Mouse (Mus musculus): ENCODE results near the gene Urah.

The Urah gene

DNA sequence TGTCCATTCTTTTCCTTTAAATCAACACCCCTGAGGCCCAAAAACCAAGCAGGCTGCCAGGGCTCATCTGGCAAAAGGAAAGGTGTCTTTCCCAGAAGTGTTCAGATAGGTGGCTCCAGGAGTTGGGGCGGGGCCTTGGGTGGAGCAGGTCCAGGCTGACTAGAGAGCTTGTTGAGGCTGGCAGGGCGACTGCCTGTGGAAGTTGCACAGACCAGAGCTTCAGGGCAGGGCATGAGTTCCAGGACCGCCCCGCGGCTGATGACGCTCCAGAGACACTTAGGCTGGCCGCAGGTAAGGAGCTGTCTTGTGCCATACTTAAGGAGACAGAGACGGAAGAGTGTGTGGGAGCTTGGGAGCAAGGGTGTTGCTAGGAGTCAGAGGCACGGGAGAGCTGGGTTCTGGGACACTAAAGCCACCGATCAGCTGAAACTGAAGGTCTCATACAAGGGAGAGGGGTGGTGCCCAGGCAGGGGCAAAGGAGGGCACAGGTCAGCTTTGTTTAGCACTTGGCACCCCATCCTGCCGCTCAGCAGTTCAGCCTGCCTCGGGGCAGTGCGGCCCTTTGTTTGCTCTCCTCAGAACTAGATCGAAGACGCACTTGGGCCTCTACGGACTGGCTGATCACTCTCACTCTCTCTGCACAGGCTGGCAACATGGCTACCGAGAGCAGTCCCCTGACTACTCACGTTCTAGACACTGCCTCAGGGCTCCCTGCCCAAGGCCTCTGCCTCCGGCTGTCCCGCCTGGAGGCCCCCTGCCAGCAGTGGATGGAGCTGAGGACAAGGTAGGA is at the start of gene Urah:
Gene Urah (plus strand): TSS at position 51 of the 790 bp plus-strand sequence.
- DNase-seq (ENCODE audit: low read depth, low spot score), result no peak

DNA sequence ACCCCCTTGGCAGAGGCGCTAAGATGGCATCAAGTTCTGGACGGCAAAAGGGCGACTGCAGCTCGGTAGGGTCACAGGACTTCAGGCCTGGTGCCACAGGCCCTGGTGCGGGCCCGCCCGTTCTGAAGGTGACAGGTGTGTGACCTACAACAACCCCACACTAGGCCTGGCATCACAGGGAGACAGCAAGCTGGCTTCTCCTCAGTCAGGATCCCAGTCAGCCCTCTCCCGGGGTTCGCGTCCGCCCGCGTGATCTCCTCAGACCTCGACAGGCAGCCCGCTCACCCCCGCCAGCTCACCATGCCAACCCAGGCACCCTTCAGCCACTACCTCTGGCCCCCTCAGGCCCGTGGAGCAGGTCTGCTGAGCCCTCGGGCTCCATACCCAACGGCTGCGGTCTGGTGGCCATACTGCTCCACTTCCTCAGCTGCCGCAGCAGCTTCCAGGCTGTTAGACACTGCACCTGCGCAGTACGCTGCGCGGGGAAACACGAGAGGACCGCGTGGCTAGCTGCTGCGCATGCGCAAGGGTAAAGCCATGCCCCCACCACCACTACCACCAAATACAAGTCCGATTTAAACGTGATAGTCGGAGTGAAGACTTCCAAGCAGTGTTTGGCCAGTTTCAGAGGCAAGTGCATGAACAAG is 47.3 kb upstream of the Urah start, which contains the start of gene Syce1:
Gene Syce1 (minus strand): TSS at position 447 of the 647 bp plus-strand sequence.
- DNase-seq (ENCODE audit: low read depth, low spot score), result no peak

DNA sequence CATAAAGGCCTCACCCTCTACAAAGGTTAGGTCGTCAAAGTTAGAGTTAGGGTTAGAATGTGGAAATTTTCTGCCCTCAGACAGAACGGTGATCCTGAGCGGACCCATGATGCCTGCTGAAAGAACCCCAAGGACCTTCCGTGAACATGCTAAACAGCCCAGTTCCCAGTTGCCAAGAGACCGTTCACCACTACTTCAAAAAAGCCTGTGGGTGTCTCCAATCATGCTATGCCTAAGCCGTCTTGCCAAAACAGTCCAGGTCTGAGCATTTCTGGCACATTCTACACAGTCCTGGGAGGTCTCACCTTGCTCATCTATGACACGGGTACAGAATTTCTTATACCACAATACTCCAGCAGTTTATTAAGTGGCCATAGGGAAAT is 46.8 kb upstream of the Urah start:
- no peak for DNase-seq (ENCODE audit: low read depth, low spot score)

GRCm38 (mm10) chr7:140793541-140793940 is 41.3 kb upstream of the Urah start:
- no peak for DNase-seq (ENCODE audit: low read depth, low spot score)

DNA sequence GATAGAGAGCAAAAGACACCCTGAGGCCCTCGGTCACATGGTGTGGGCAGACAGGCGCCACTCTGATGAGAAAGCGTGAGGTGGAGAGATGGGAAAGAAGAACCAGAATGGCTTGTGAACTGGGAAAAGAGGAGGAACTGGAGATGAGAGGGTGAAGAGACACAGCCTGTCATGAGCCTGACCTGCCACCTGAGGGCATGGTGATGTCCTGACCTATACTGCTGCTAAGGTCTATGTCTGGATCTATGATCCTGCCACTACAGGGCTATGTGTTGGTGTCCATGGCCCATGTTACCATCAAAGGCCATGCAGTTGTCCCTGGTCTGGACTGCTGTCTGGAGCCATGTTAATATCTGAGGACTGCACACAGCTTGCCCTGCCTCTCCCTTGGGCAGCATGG is 37.2 kb upstream of the Urah start:
- DNase-seq (ENCODE audit: low read depth, low spot score), result no peak

GRCm38 (mm10) chr7:140798212-140798611 is 36.6 kb upstream of the Urah start:
- DNase-seq (ENCODE audit: low read depth, low spot score), result no peak

- no peak for DNase-seq (ENCODE audit: low read depth, low spot score)
Observed at GRCm38 (mm10) chr7:140802629-140803028, 32.2 kb upstream of the Urah start.

- no peak for DNase-seq (ENCODE audit: low read depth, low spot score)
Observed at GRCm38 (mm10) chr7:140805704-140806103, 29.1 kb upstream of the Urah start.

- DNase-seq (ENCODE audit: low read depth, low spot score), result no peak
Observed at GRCm38 (mm10) chr7:140810496-140810895, 24.3 kb upstream of the Urah start.

DNA sequence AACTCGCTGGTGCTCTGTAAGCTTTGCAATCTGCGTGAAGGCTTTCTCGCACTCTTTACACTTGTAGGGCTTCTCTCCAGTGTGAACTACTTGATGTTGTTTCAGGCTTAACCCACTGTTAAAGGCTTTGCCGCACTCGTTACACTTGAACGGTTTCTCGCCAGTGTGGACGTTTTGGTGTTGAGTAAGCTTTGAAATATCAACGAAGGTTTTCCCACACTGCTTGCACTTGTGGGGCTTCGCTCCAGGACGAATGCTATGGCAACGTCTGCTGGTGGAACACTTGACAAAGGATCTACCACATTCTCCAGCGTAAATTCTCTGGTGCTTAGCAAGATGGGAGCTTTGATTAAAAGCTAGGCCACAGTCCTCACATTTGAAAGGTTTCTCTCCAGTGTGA is 23.1 kb upstream of the Urah start:
- no peak for DNase-seq (ENCODE audit: low read depth, low spot score)

DNA sequence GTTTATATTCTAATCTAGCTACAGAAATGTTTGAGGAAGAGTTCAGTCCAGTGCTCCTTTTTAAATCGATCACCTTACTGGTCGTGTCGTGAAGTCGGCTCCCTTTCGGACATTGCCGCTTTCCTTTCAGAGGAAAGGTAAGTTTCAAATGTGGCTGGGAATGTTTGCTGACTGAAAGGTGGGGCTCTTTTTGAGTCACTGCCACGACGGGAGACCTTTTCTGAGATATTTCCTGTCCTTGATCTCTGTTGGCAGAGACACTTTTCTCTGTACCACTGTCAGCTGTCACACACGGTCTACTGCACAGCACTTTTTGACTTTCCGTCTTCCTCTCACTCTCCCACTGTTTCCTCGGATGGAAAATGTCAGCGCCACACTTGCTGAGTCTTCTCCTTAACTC is 22.0 kb upstream of the Urah start:
- DNase-seq (ENCODE audit: low read depth, low spot score), result no peak

DNA sequence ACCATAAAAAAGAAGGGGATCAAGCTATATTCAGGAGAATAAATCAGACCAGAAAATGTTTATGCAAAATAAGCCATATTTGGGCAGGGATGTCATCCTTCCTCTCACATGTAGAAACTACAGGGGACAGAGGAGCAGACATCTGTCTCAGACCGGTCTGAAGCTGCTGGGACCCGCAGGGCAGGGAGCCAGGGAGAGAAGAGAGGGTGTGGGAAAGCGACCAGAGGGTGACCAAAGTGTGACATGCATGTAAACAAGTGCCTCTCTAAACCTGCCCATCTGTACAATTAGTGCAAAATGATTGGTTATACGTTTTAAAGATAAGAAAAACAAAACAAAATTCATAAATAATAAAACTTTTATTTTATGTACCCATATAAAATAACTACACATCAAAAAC is 14.6 kb upstream of the Urah start:
- DNase-seq (ENCODE audit: low read depth, low spot score), result no peak

DNA sequence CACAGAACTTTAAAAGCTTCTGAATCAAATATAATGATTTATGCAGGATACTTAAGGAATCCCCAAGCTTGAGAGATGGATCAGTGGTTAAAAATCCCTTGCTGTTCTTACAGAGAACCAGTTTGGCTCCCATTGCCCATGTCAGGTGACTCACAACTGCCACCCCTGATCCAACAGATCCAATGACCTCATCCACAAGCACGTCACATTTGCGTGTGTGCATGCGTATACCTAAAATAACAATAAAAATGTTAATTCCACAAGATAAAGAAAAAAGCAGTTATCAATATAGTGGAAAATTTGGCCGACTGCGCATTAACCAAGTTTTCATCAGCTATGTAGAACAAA is 13.5 kb upstream of the Urah start:
- no peak for DNase-seq (ENCODE audit: low read depth, low spot score)

- DNase-seq (ENCODE audit: low read depth, low spot score), result no peak
Observed at GRCm38 (mm10) chr7:140821653-140822329, 13.0 kb upstream of the Urah start, which contains the start of gene Zfp941. Zfp941 (minus strand) TSS chr7:140822178.

GRCm38 (mm10) chr7:140822731-140823130 is 12.1 kb upstream of the Urah start:
- DNase-seq (ENCODE audit: low read depth, low spot score), result no peak

- no peak for DNase-seq (ENCODE audit: low read depth, low spot score)
Observed at GRCm38 (mm10) chr7:140828171-140828881, 6.5 kb upstream of the Urah start.

DNA sequence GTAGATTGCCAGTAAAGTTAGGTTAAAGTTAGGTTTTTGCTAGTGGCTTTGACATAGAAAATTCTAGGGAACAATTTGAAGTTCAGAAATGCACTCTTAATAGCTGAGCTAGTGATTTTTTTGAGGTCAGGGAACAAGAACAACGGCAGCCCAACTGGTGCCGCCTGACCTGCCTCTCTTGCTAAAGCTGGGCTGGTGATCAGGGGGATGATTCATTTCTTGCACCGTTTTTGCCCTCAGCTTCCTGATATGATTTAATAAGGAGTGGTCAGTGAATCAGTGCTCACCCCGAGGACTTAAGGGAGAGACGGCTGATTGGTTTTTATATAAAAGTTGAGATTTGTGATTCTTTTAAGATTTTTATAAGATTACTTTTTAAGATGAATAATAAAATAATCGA is 3.4 kb upstream of the Urah start:
- DNase-seq (ENCODE audit: low read depth, low spot score), result no peak

DNA sequence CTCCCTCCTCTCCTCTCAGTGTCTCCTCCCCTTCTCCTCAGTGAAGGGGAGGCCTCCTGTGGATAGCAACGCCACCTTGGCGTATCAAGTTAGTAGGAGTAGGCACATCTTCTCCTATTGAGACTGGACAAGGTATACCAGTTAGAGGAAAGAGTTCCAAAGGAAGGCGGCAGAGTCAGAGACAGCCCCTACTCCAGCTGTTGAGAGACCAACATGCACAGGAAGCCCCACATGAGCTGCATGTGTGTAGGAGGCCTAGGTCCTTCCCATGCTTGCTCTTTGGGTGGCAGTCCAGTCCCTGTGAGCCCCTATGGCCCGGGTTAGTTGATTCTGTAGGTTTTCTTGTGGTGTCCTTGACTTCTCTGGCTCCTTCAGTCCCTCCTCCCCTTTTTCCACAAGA is 1.5 kb upstream of the Urah start:
- no peak for DNase-seq (ENCODE audit: low read depth, low spot score)

GRCm38 (mm10) chr7:140835758-140836087 is 905 bp downstream of the Urah start:
- no peak for DNase-seq (ENCODE audit: low read depth, low spot score)

DNA sequence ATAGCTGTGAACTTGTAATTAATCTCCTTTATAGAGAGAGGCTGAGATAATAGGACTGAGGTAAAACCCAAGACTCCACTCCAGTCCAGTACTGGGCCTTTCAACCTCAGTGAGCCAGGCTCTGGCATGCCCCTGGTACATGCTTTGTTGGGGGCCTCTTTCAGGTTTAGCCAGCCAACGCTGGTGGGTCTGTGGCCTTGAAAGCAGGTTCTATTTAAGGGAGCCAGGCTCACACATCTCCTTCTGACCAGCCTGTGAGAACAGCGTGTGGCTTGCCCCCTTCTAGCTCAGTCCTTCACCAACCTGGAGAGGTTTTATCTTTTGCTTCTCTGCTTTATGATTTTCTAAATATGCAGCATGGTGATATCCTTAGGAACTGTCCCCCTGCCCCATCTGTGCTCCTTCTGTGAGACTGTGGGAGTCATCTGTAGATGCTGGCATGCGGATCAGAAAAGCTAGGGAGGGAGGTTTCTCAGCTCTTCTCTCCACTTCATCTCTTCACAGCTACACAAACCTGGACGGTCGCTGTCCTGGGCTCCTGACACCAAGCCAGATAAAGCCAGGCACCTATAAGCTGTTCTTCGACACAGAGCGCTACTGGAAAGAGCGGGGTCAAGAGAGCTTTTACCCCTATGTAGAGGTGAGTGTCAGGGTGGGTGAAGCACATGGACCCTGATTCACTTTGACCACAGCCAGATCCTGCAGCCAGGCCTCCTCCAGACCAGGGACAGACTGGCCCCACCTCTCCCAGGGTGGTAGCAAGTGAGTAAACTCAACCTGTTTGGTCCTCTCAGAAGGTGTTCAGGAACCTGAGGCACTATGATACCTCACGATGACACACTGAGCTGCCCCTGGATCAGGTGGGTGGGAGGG is 1.7 kb downstream of the Urah start:
- no peak for DNase-seq (ENCODE audit: low read depth, low spot score)

DNA sequence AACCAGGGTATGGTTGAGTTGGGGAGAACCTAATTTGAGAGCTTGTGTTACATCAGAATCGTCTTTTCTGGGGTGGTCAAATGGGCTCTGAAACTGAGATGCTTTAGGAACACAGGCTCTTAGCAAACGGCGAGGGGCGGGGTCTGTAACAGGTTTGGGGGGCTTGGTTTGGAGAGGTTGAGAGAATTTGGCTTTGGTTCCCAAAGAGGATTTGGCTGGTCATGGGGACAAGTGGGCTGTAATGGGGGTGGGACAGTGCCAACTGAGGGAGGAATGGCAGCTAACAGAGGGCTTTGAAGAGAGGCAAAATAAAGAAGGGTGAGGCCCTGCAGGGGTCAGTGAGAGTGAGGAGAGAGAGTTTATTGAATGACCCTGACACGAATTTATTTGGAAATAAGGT is 4.7 kb downstream of the Urah start:
- no peak for DNase-seq (ENCODE audit: low read depth, low spot score)

Measured in c-Kit-negative CD71-positive TER-119-positive erythroid progenitor cells, embryonic 14.5 days (primary cell).